Mouse (Mus musculus) CH12.LX (cell line): Measurements from ENCODE around the gene She. TPM values are rescaled to one million over a fixed set of nuclear protein-coding genes. Genes with fewer than 3 reads are reported as not detected.

Source experiments
- DNase-seq: peaks from one replicate; pipeline ENCODE4 v3.0.0-alpha.2; 2013; ENCODE audit errors: extremely low read depth
- H3K27ac ChIP-seq: 2 replicates; pipeline ENCODE4 v1.5.1; 2012; ENCODE audit warnings: low read depth, mild to moderate bottlenecking, control low read depth, moderate library complexity; ENCODE audit not compliant: insufficient read depth
- H3K27me3 ChIP-seq: replicated peaks from 2 replicates; pipeline ENCODE3; 2012; ENCODE audit warnings: inconsistent platforms
- H3K36me3 ChIP-seq, 2 experiments: replicated peaks in 1 of 2; 2 replicates each; pipeline versions ENCODE3 to v1.6.1; 2012; ENCODE audit warnings: inconsistent platforms in 1 of 2, low read length in 1 of 2, mild to moderate bottlenecking in 1 of 2, mixed read lengths in 1 of 2, moderate library complexity in 1 of 2; ENCODE audit not compliant: control insufficient read depth in 1 of 2, insufficient read depth in 1 of 2
- H3K4me1 ChIP-seq, 2 experiments: 2 replicates each; pipeline ENCODE4 v1.6.1; 2012; ENCODE audit warnings: inconsistent platforms in 1 of 2, moderate library complexity in 1 of 2; ENCODE audit not compliant: insufficient read depth in 2 of 2, control insufficient read depth in 1 of 2
- H3K4me2 ChIP-seq: 2 replicates; pipeline ENCODE4 v1.6.1; 2012; ENCODE audit warnings: low read depth, mild to moderate bottlenecking, control low read depth; ENCODE audit not compliant: poor library complexity, insufficient read depth, severe bottlenecking
- H3K4me3 ChIP-seq, 3 experiments: fragments of 150-350 bp in 1 of 3; sonication (generic) in 1 of 3; replicated peaks in 1 of 3; 2 replicates each; pipeline versions ENCODE3 to v1.5.1; 2011 to 2012; ENCODE audit warnings: low read depth in 2 of 3, low read length in 2 of 3, mild to moderate bottlenecking in 2 of 3, moderate library complexity in 2 of 3, control low read depth in 1 of 3, improper control_type of control experiment in 1 of 3, inconsistent platforms in 1 of 3, mixed read lengths in 1 of 3; ENCODE audit not compliant: poor library complexity in 1 of 3
- H3K79me2 ChIP-seq: replicated peaks from 2 replicates; pipeline ENCODE4 v1.6.1; 2012; ENCODE audit warnings: mild to moderate bottlenecking, moderate library complexity; ENCODE audit not compliant: control insufficient read depth, poor library complexity, insufficient read depth, severe bottlenecking; ENCODE audit errors: extremely low read depth
- H3K9ac ChIP-seq: 2 replicates; pipeline ENCODE4 v1.6.1; 2012; ENCODE audit warnings: low read depth, mild to moderate bottlenecking, control low read depth, moderate library complexity; ENCODE audit not compliant: insufficient read depth
- H3K9me3 ChIP-seq: replicated peaks from 2 replicates; pipeline ENCODE3; 2012; ENCODE audit warnings: low read length, inconsistent platforms, mixed read lengths
- CTCF ChIP-seq, 2 experiments: IDR thresholded peaks in 1 of 2; conservative IDR thresholded peaks in 1 of 2; 2 replicates each; pipeline ENCODE4 v1.5.1; 2011 to 2012; ENCODE audit warnings: low read depth in 2 of 2, low read length in 2 of 2, improper control_type of control experiment in 1 of 2, inconsistent platforms in 1 of 2, mild to moderate bottlenecking in 1 of 2, moderate library complexity in 1 of 2
- EP300 ChIP-seq: IDR thresholded peaks from 2 replicates; pipeline ENCODE4 v1.6.1; 2011; ENCODE audit warnings: low read length, improper control_type of control experiment
- HCFC1 ChIP-seq: IDR thresholded peaks from 2 replicates; pipeline ENCODE4 v1.6.1; 2012; ENCODE audit warnings: low read depth, mild to moderate bottlenecking, inconsistent platforms, low read length, improper control_type of control experiment
- JUND ChIP-seq: conservative IDR thresholded peaks from 2 replicates; pipeline ENCODE4 v1.6.1; 2011; ENCODE audit warnings: low read depth, low read length, improper control_type of control experiment
- KAT2A ChIP-seq: IDR thresholded peaks from 2 replicates; pipeline ENCODE4 v1.6.1; 2012; ENCODE audit warnings: low read length, improper control_type of control experiment, inconsistent platforms; ENCODE audit not compliant: insufficient replicate concordance
- MAFK ChIP-seq: IDR thresholded peaks from 2 replicates; pipeline ENCODE4 v1.6.1; 2011; ENCODE audit warnings: low read length, improper control_type of control experiment; ENCODE audit not compliant: insufficient replicate concordance
- MAZ ChIP-seq: IDR thresholded peaks from 2 replicates; pipeline ENCODE4 v1.6.1; 2012; ENCODE audit warnings: low read depth, mild to moderate bottlenecking, inconsistent platforms, low read length, improper control_type of control experiment, moderate library complexity
- NELFE ChIP-seq: IDR thresholded peaks from 2 replicates; pipeline ENCODE4 v1.6.1; 2011; ENCODE audit warnings: low read depth, low read length, improper control_type of control experiment
- NRF1 ChIP-seq: IDR thresholded peaks from 2 replicates; pipeline ENCODE4 v1.6.1; 2014; ENCODE audit warnings: low read depth, mild to moderate bottlenecking, inconsistent platforms, low read length, improper control_type of control experiment, moderate library complexity
- POLR2A ChIP-seq: IDR thresholded peaks from 2 replicates; pipeline ENCODE4 v1.6.1; 2011; ENCODE audit warnings: low read depth, mild to moderate bottlenecking, improper control_type of control experiment, low read length
- RCOR1 ChIP-seq: conservative IDR thresholded peaks from 2 replicates; pipeline ENCODE4 v1.6.1; 2012; ENCODE audit warnings: low read depth, mild to moderate bottlenecking, inconsistent platforms, low read length, improper control_type of control experiment
- SIN3A ChIP-seq: IDR thresholded peaks from 2 replicates; pipeline ENCODE4 v1.6.1; 2012; ENCODE audit warnings: low read length, improper control_type of control experiment, inconsistent platforms
- SMC3 ChIP-seq: IDR thresholded peaks from 2 replicates; pipeline ENCODE4 v1.6.1; 2011; ENCODE audit warnings: low read depth, low read length, improper control_type of control experiment
- TBP ChIP-seq: conservative IDR thresholded peaks from 2 replicates; pipeline ENCODE4 v1.6.1; 2011; ENCODE audit warnings: low read depth, low read length, improper control_type of control experiment
- TCF12 ChIP-seq: IDR thresholded peaks from 2 replicates; pipeline ENCODE4 v1.6.1; 2014; ENCODE audit warnings: low read depth, mild to moderate bottlenecking, inconsistent platforms, low read length, improper control_type of control experiment
- USF2 ChIP-seq: conservative IDR thresholded peaks from 2 replicates; pipeline ENCODE4 v1.6.1; 2011; ENCODE audit warnings: low read depth, low read length, improper control_type of control experiment
- ZKSCAN1 ChIP-seq: IDR thresholded peaks from 2 replicates; pipeline ENCODE4 v1.6.1; 2012; ENCODE audit warnings: low read depth, inconsistent platforms, low read length, improper control_type of control experiment, borderline replicate concordance
- dilution Hi-C: fragments of 300-500 bp; cut with MboI; formaldehyde crosslinking; loops from 2 replicates; pipeline ENCODE4 v1.14.3; 2020; ENCODE audit warnings: low sequenced_read_pairs; ENCODE audit not compliant: extremely low pct_unique_long_range_greater_than_20kb, extremely low pct_ligation_motif_present
- in situ Hi-C: fragments of 300-500 bp; cut with MboI; formaldehyde crosslinking; loops from 3 replicates; pipeline ENCODE4 v1.14.3; 2019; ENCODE audit warnings: low sequenced_read_pairs, low pct_ligation_motif_present, low pct_unique_long_range_greater_than_20kb, mixed read lengths
- polyA plus RNA-seq: library from polyadenylated mRNA; unstranded; fragments of >175 nt; gene quantifications from 2 replicates; pipeline ENCODE4 v1.2.1, GENCODE M21; 2012; ENCODE audit warnings: low read depth; ENCODE audit not compliant: insufficient read length
- total RNA-seq, 2 experiments: library from RNA; depleted of rRNA; stranded (reverse); fragments of 300-350 nt in 1 of 2; fragments of >200 nt in 1 of 2; gene quantifications; 2 replicates each; pipeline ENCODE4 v1.2.3; 2012 to 2014

The She gene
- total and polyA plus RNA-seq, 3 experiments: not detected

GRCm38 (mm10) chr3:89821548-89822480 is 9.4 kb upstream of the She start:
- in situ Hi-C loops: no loop called here
- dilution Hi-C loops: no loop called here
- H3K4me3 ChIP-seq: no peak overlapping the region
- H3K27me3 ChIP-seq: no peaks in the 10 kb centered on the region
- H3K79me2 ChIP-seq: no peaks in the 10 kb centered on the region
- no peak overlapping the region for H3K4me2 ChIP-seq
- H3K9me3 ChIP-seq: no peaks in the 10 kb centered on the region
- peaks cover 0 to 10% of the 10 kb centered on the region in 2 experiments; a peak in 3 of 4 replicates for H3K4me1 ChIP-seq
- no peak overlapping the region for H3K27ac ChIP-seq
- H3K9ac ChIP-seq: no peak overlapping the region
- H3K36me3 ChIP-seq: no peaks in the 10 kb centered on the region
- TF ChIP-seq KAT2A: no peak
- no peak for TF ChIP-seq TCF12
- TF ChIP-seq NRF1: no peak
- TF ChIP-seq NELFE: no peak
- DNase-seq: no peak

- DNase-seq: no peak
- Histone ChIP-seq H3K4me1 (peaks cover 0 to 10% of the 10 kb centered on the region in 2 experiments; a peak in 3 of 4 replicates), H3K9me3 (peaks cover 2% of the 10 kb centered on the region), H3K27me3 (no peaks in the 10 kb centered on the region), H3K27ac (no peak overlapping the region), H3K4me2 (peak overlapping the region; percentile 37; the same call in 1 of the 2 replicates), H3K4me3 (no peak overlapping the region), H3K36me3 (no peaks in the 10 kb centered on the region), H3K79me2 (no peaks in the 10 kb centered on the region), H3K9ac (no peak overlapping the region)
- no peak for TF ChIP-seq NELFE
- 0 out of 2 replicates have a peak, but pooled peaks have one; percentile 29 for TF ChIP-seq POLR2A
- peak; percentile 68 for TF ChIP-seq HCFC1
- TF ChIP-seq RCOR1: no peak
- TF ChIP-seq JUND: no peak
- TF ChIP-seq SIN3A: no peak
- in situ Hi-C loops: no loop called here
- dilution Hi-C loops: no loop called here
Observed at GRCm38 (mm10) chr3:89823594-89823993, 7.6 kb upstream of the She start.

GRCm38 (mm10) chr3:89826295-89826694 is 4.9 kb upstream of the She start:
- no peak overlapping the region for H3K9ac ChIP-seq
- H3K4me1 ChIP-seq: peaks cover 0 to 10% of the 10 kb centered on the region in 2 experiments; a peak in 3 of 4 replicates
- TF ChIP-seq MAFK: no peak
- TF ChIP-seq CTCF (conservative IDR thresholded peaks at IDR 0.05 in 1 of 2, IDR thresholded peaks at IDR 0.05 in 1 of 2; ENCODE audit: low read depth in 2 of 2, low read length in 2 of 2): no peak
- TF ChIP-seq USF2: no peak
- TF ChIP-seq EP300: no peak
- TF ChIP-seq ZKSCAN1: no peak
- no peak for TF ChIP-seq MAZ
- no peak for TF ChIP-seq RCOR1
- TF ChIP-seq SMC3: no peak
- no peak for TF ChIP-seq TBP
- no peak for TF ChIP-seq POLR2A
- dilution Hi-C loops: no loop called here
- H3K27ac ChIP-seq: no peak overlapping the region
- no peaks in the 10 kb centered on the region for H3K36me3 ChIP-seq
- no peaks in the 10 kb centered on the region for H3K79me2 ChIP-seq
- no peak overlapping the region for H3K4me3 ChIP-seq
- no peak overlapping the region for H3K4me2 ChIP-seq
- peaks cover 8% of the 10 kb centered on the region for H3K9me3 ChIP-seq
- H3K27me3 ChIP-seq: no peaks in the 10 kb centered on the region
- no peak for DNase-seq
- in situ Hi-C loops: no loop called here
